Mouse (Mus musculus) c-Kit-positive CD71-negative TER-119-negative erythroid progenitor cells, embryonic 14.5 days (primary cell): ENCODE measurements around the gene I830077J02Rik.
"Not testable (repeated sequence)": the region's sequence is repeated elsewhere in the genome, so short reads cannot be mapped to it uniquely, and the experiment has no call there.

ENCODE experiments used
- DNase-seq: peaks from one replicate; pipeline ENCODE4 v3.0.0-alpha.2; 2013; ENCODE audit warnings: low read depth

I830077J02Rik gene

DNA sequence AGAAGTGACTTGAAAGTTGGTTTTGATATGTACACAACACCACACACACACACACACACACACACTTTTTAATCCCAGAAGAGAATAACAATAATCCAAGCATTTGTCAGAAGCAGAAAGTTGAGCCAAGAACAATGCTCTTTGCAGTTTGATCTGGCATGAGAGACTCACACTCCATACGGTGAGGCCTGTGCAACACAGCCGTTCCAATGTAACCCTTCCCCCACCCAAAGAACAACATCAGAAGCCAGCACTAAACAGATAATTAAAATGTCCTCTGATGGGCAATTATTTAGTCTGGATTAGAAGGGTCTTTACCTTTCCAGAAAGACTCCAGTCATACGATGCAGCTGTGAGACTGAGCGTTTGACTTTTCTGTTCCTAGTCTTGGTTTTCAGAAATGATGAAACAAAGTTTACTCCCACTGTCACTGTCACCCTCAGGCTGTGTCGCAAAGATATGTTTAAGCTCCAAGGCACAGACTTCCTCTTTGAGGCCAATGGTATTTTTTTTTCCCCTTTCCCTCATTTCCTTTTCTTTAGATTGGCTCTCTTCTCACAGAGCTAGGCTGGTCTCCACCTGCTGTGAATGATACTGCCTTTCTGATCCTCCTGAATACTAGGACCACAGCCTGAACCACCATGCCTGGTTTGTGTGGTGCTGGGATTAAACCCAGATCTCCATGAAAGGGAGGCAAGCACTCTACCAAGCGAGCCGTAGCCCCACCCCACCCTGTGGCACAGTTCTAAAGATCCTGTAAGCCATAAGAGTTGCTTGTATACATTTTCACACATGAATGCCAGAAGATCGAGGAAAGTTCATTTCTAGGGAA is at the start of gene I830077J02Rik:
Gene I830077J02Rik, minus strand, starts transcription at position 425 of the 832 bp plus-strand sequence.
- DNase-seq: no peak

DNA sequence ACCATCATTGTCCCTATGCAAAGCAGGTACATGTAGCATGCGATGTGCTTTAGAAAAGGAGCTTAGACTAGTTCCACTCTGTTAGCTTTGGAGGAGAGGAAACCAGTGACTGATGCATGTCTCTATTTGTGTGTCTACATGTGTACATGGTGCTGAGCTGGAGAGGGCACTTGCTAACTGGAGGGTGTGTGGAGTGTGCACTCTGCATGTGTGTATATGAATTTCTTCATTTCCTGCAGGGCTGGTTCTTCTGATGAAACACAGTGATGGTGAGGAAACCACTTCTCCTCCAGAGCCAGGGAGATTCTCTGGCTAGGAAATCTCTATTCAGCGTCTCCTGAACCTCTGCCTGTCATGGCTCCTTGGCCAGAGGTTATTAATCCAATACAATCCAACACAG is 41.7 kb upstream of the I830077J02Rik start:
- no peak for DNase-seq

DNA sequence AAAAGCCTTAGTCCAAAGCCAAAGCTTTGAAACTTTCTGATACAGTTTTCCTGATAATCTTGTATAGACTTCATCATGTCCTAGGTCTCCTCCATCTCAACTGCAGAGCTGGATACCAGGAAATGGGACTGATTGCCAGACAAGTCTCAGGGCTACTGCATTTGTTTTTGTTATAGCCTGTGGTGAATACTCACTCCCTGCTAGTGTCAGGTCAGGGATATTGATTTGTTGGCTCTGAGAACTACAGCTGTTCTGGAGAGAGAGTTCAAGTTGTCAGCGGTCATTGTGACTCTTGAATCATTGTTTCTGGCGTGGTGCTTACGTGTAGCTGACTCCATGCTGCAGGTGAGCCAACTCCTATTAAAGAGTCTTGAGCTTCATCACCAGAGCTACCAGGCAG is 40.9 kb upstream of the I830077J02Rik start, which contains the start of gene Ovgp1:
Gene Ovgp1, plus strand, starts transcription at position 301 of the 400 bp plus-strand sequence.
- DNase-seq: no peak

DNA sequence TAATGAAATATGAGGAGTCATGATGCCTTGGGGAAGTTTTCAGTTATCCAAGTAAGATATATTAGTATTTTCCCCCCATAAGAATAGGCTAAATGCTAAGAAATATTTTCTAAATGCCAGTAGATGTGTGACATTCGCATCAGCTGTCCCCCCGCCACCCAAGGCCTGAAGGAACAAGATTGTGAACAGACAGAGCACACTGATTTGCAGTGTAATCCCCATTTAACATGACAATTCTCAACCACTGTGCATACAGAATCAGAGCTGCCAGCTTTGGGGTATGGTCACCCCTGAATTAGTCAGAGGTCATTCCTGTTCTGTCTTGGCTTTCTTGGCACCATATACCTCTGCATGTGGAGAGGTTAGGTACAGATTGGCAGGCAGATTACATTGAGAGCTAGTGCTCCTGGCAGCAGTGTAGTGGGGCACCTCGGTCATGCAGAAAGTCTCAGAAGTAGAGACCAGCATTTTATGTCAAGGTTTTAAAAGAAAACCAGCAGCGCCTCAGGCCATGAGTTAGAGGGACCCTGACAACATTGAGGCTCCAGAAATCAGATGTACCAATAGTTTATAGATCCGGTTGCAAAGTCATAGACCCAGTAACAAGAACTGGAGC is 39.5 kb upstream of the I830077J02Rik start:
- DNase-seq: no peak

DNA sequence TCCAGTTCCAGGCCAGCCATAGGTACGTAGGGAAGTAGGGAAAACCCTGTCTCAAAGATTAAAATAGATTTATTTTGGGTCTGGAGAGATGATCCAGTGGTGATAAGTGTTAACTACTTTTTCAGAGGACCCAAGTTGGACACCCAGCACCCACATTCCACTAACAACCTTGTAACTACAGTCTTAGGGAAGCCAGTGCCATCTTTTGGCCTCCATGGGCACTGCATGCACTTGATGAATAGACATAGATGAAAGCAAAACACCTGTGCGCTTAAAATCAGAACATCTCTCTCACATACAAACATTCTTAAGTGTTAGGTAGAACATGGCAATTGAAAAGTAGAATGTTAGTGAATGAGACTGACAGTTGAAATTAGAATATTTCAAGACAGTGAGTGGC is 28.2 kb upstream of the I830077J02Rik start:
- no peak for DNase-seq

DNA sequence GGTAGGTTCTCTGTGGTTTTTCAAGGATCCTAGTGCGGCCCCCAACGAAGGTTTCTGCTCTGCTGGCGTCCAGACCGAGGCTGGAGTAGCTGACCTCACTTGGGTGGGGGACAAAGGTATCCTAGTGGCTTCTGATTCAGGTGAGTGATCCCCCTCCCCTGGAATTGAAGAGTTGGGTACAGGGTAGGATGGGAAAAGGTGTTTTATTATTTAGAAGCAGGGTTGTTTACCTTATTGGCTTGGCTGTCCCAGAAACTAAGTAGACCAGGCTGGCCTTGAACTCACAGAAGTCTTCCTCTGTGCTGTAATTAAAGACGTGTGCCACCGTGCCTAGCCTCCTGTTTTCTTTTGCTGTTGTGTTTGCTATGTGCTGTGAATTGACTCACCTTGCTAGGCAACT is 27.5 kb upstream of the I830077J02Rik start, which contains the start of gene Atp5f1:
Gene Atp5f1, minus strand, starts transcription at position 101 of the 400 bp plus-strand sequence.
- DNase-seq: no peak

DNA sequence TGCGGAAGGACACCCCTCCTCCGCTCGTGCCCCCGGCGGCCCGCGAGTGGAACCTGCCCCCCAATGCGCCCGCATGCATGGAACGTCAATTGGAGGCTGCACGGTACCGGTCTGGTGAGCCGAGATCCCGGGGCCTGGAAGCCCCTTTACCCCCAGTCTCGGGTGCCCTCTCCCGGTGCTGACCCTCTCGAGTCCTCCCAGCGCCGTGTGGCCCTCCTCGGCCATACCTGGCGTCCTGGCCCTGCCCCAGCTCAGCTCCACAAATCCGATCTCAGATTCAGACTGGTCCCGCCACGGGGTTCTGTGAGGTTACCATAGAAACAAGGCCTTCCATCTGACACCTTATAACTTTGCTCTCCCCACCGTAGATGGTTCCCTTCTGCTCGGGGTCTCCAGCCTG is 27.1 kb upstream of the I830077J02Rik start:
- DNase-seq: no peak

DNA sequence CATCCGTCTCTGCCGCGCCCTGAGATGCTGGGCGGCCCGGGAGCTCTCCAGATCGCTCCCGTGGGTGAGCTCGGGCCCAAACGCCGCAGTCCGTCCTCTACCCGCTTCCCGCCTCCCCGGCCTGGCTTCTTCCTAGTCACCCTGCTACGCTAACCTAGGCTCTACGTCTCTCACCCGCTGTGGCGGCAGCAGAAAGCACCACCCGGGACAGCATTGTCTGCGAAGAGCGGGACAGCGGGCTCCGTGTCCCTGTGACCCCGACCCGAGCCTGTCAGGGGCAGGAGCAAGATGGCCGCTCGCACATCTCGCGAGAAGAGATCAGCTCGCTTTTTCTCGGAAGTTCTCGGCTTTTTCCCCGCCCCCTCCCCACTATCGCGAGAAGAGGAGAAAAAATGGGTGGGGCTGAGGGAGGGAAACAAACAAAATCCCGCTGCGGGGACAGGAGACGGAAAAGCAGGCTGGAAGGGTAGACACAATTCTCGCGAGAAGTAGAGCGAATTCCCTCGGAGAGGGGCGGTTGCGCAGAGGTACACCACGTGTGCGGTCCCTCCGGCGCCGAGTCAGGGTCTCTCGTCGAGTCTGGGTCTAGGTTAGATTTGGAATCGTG is 26.6 kb upstream of the I830077J02Rik start, which contains the start of gene Wdr77:
Gene Wdr77, plus strand, starts transcription at position 396 of the 607 bp plus-strand sequence.
- peak; percentile 100 for DNase-seq

DNA sequence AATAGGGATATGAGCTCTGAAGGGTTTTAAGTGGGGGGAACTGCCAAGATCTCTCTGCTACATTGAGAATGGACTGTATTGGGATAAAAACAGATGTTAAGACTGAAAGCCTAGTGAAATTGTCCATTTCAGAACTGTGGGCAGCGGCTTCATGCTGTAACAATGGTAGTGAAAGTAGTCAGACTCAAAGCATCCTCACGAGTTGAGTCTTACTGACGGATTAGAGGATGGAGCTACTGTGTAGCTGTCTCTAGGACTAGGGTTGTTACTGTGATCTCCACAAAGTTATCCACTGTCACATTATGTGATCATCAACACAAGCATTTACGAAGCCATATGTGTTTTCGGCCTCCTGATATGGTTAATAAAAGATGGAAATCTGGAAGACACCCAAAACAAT is 25.7 kb upstream of the I830077J02Rik start:
- DNase-seq: no peak

DNA sequence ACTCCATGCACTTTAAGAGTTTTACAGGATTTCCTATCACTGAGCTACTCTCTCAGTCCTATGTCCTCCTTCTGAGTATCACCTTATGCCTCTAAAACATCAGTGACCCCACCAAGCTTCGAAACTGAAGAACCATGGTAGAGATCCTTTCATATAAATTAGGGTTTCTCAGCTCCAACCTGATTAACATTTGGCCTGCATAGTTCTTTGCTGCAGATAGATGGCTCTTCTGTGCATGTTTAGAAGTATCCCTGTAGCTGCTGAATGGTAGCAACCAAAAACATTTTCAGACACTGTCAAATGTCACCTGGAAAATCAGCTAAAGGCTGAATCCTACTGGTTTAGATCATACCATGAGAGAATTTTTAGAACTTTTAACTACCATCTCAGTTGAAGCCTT is 24.8 kb upstream of the I830077J02Rik start:
- no peak for DNase-seq

DNA sequence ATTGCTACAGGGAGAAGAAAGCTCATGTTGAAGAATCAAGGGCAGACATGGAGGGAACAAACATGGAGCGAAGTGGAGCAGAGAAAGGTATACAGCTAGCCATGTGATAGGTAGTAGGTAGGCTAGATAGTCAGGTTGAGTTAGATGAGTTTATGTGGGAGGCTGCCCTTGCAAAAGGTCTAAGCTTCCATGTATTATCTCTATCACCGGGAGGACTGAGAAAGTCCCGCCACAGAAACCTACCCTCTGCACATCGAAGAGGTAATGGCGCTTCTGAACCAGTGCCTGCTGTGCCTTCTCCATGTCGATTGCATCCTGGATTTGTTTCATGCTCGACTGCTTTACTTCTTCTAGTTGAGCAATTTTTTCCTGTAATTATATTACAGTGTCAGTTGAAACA is 18.9 kb upstream of the I830077J02Rik start:
- DNase-seq: no peak

DNA sequence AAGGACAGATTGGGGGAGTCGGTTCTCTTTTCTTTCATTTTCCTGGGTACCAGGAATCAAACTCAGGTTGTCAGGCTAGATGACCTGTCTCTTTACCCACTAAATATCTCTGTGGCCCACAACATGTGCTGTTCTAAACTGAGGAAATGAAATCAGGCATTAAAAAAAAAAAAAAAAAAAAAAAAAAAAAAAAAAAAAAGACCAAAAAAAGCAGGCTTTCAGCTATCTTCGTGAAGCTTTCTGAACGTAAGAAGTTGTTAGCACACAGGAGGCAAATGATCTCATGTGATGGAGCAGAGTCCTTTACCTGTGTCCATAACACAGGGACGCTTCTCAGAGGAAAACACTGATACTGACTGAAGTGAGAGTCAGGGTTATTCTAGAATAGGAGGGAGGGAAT is 3.6 kb upstream of the I830077J02Rik start:
- DNase-seq: no peak

DNA sequence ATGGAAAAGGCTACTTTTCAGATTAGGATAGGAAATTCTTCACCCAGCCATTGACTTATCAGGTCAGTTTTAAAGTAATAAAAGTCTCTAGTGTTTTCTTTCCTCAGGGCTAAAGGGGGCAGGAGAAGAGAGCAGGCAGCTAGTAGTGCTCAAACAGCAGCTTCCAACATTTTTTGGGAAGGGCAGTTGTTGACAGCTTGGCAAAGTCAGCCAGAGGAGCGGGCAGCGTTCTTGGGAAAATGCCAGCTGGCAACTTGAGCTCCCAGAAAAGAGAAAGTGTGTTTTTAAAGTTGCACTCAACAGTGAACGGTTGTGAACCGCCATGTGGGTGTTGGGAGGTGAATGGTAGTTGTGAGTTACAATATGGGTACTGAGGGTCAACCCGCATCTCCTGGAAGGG is 2.6 kb upstream of the I830077J02Rik start:
- DNase-seq: no peak

DNA sequence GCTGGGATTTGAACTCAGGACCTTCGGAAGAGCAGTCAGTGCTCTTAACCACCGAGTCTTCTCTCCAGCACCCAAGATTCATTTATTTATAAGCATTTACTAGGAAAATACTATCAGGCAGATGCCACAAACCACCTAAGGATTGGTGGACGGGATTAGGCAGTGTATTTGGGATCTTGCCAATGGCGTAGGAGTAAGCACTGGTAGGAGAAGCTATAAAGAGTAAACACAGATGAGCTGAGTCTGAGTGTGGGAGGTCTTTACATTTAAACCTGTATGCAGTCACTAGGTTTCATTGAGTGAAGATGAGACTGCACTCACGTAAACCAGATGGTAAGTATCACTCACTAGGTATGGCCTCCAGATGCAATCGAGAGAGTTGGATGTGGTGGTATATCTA is 1.5 kb upstream of the I830077J02Rik start:
- no peak for DNase-seq

DNA sequence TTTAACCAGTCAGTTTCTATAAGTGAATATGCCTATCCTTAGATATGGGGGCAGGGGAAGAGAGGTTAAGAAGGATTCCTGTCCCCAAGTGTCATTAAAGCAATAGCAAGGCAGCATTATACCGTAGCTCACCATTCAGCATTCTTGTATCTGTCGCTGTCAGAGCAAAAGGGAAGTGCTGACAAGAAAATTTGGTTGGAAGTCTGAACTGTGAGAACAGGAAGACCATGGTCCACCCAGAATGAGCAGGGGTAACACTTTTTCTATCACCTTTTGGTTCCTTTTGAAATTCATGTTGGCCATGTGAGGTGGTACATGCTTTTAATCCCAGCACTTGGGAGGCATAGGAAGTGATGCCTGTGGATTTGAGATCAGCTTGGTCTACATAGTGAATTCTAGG is 1.4 kb downstream of the I830077J02Rik start:
- DNase-seq: no peak

DNA sequence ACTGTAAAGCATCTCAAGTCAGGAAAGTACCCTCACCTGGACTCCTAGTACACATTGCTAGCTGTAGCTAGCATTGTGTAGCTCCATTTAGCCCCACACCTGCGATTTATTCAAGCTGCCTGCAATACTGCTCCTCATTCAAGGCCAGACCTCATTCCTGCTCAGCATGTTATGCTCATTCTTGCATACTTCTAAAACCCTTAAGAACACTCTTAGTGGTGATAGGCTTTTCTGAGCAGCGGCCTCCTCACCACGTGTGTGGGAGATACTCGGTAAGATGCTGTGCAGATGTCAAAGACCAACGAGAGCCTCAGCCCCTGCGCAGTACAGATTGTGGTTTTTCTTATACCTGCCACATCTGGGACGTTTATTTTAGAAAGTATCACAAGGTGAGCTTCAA is 2.6 kb downstream of the I830077J02Rik start:
- no peak for DNase-seq

DNA sequence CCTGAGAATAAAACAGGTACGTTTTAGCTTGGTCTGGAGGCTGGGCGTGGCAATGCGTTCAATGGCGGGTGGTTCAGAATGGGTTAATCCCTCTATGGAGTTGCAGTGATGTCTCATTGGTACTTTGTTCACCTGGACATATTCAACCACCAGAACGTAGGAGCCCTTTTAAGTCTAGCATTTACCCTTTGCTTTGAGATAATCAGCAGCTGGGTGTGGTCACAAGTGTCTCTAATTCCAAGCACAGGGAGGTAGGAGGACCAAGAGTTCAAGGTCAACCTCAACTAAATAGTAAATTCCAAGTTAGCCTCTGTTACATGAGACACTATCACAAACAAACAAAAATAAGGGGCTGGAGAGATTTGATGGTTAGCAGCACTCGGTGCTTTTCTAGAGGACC is 3.7 kb downstream of the I830077J02Rik start:
- DNase-seq: no peak

DNA sequence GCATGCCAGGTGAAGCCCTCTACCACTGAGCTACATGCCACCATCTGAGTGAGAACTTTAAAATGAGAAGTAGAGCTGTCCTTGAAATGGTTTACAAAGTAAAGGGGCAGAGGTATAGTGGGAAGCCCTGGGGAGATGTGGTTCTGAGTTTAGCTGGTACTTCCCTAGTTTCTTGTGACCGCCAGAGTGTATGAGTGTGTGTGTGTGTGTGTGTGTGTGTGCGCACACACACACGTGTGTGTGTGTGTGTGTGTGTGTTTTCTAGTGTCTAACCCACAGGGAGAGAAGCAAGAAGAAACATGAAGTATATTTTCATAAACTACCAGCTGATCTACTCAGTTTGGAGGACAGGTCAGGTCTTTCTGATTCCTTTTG is 4.3 kb downstream of the I830077J02Rik start:
- no peak for DNase-seq

DNA sequence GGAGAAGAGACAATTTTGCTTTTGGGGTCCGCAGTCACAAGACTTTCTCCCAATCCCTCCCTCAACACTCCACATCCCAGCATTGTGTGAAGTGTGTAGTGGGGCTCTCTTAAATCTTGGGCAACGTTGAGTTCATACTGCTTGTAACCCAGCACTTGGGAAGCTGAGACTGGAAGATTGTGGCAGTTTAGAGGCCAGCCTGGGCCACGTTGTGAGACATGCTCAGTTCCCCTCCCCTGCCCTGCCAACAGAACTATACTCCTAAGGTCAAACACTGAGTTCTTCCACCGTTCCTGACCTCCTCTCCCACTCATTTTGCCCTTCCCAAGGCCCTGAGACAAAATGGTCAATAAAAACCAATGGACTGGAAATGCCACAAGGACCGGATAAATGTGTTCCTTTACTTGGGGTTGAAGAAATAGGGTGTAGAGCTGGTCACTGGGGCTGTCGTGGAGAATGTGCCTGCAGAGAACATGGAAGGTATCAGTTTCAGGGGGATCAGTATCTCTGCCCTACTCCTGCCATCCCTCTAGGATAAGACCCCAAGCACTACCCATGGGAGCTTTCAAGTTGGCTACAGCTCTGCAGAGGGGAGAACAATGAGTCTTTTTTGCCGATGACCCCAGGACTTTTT is 4.8 kb downstream of the I830077J02Rik start:
- no peak for DNase-seq

DNA sequence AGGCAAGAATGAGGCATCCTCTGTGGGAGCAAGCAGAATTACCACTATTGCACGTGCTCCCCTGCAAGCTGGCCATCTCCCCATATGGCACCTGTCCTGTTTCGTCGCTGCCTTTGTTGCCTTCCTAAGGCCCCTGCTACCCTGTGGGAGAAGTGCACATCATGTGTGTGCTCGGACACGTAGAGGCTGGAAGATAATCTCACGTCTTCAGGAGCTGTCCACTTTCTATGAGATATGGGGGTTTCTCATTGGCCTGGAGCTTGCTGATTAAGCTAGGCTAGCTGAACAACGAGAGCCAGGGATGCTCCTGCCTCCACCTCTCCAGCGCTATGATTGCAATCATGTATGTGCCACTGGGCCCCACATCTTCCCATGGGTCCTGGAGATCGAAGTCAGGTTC is 7.8 kb downstream of the I830077J02Rik start:
- no peak for DNase-seq

DNA sequence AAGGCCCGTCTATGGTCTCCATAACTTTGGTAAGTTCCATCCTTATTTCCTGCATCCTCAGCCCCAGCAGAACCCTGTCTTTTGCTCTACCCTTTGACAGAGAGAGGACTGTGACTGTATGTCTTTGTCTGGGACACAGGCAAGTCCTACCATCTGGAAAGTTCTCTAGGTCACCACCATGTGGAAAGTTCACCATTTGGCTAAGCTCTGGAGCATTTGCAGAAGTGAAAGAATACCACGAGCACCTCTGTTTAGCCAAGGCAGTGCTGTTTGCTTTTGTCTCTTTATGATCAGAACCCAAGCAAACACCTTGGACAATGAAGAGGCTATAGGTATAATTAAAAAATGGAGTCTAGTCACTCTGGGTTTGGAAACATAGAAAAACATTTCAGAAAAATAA is 10.5 kb downstream of the I830077J02Rik start:
- DNase-seq: no peak

DNA sequence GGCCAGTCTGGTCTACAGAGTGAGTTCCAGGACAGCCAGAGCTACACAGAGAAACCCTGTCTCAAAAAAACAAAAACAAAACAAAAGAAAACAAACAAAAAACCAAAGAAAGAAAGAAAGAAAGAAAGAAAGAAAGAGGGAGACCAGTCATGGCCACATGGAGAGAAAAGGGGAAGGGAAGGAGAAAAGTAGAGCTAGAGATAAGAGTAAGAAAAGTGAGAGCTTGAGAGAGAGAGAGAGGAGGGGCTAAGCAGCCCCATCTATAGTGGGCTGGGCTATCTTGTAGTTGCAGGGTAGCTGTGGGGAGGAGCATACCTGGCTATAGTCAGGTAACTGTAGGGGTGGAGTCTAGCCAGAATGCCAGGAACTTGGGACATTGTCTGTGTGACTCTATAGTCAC is 11.7 kb downstream of the I830077J02Rik start:
- DNase-seq: not testable (repeated sequence)

DNA sequence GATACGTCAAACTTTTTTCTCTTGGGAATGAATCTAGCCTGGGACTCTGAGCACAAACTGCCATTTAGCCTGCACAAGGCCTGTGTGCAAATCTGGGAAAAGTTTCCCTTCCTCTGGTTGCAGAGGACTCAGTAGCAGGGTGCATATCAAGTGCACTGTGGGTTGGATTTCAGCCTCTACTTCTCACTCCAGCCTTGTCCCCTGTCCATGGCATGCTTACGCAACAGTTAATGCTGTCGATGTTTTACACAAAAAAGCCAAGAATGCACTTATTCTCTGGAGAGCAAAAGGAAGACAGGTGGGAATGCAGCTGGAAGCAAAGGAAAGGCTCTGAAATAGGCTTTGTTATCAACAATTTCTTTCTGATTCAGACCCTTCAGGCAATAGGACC is 14.1 kb downstream of the I830077J02Rik start:
- no peak for DNase-seq
